Mouse (Mus musculus) cortical plate, adult 2 months (tissue): ENCODE data around the gene Fgd2.

Source experiments
- CTCF ChIP-seq: fragments of 200-500 bp; IDR thresholded peaks from 2 replicates; pipeline ENCODE4 v1.5.1; 2011; ENCODE audit warnings: mild to moderate bottlenecking, control low read depth, low read length; ENCODE audit not compliant: insufficient read depth; ENCODE audit errors: extremely low read depth
- POLR2A ChIP-seq: fragments of 200-500 bp; IDR thresholded peaks from 2 replicates; pipeline ENCODE4 v1.6.1; 2011; ENCODE audit warnings: mild to moderate bottlenecking, low read length, control low read depth; ENCODE audit not compliant: insufficient read depth; ENCODE audit errors: extremely low read depth

DNA sequence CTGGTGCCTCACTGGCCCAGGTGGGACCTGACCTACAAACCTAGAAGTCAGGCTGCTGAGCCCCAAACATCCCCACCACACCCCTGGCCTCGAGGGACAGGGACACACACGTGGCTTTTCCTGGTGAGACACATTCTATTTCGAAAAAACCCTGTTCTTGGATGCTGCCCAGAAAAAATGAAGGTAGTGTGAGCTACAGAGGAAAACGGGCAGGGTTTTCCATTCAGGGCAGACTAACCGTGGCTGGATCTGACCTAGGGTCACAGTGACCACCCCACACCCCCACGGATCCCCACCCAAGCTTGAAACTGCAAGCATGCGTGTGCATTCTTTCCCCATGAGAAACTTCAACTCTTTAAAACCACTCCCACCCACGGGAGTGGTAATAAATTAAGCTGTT is 67.5 kb downstream of the Fgd2 start:
- TF ChIP-seq CTCF (no peak), POLR2A (no peak)
